Mouse (Mus musculus): ENCODE measurements around the gene Olfr1181.
"Not testable (repeated sequence)": the region's sequence is repeated elsewhere in the genome, so short reads cannot be mapped to it uniquely, and the experiment has no call there.

Olfr1181 gene

DNA sequence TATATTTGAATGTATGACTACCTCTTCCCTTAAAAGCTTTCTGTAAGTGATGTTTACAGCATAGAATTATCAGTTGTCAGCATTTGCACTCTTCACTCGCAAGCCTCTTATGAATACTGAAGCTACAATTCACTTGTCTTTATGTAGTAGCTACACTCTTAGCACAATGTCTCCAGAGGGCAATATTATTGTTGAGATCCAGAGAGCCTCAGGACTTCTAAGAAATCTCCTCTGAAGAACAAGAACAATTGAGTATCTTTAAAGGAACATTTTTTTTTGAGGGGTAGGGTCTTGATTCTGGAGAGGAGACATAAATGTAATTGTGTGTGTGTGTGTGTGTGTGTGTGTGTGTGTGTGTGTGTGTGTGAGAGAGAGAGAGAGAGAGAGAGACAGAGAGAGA, at the start of gene Olfr1181:
Gene Olfr1181 (minus strand): TSS at position 101 of the 400 bp plus-strand sequence.
- DNase-seq (ENCODE audit: extremely low read depth, low read depth) = no peak

- not testable (repeated sequence) for DNase-seq (ENCODE audit: extremely low read depth, low read depth)
Measured at GRCm38 (mm10) chr2:88454567-88454966, 28.6 kb upstream of the Olfr1181 start, which contains the start of gene Olfr1183. Gene Olfr1183, plus strand, starts transcription at chr2:88454867.

- no peak for DNase-seq (ENCODE audit: extremely low read depth, low read depth)
Measured at GRCm38 (mm10) chr2:88449031-88449430, 23.1 kb upstream of the Olfr1181 start, which contains the start of gene Gm13757. Gene Gm13757, minus strand, starts transcription at chr2:88449131.

DNA sequence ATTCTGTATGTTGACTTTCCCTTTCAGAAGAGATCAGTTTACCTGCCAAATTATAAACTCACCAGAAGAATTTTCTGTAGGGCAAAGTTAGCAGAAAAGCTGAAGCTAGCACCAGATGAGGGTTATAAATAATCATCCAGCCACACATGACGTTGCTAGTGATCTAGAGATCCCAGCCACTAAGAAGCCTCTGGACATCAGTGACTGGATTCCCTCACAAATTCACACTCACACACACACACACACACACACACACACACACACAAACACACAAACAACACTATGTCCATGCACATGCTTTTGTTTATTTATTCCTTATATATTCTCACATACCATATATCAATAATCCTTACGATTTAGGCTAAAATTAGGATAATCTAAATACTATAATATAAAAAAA, 6.9 kb downstream of the Olfr1181 start, which contains the start of gene Olfr1180:
Gene Olfr1180 (minus strand): TSS at position 101 of the 400 bp plus-strand sequence.
- DNase-seq (ENCODE audit: extremely low read depth, low read depth) = no peak

- DNase-seq (ENCODE audit: extremely low read depth, low read depth) = no peak
Measured at GRCm38 (mm10) chr2:88406353-88406752, 19.6 kb downstream of the Olfr1181 start, which contains the start of gene Olfr1179. Gene Olfr1179, minus strand, starts transcription at chr2:88406453.

GRCm38 (mm10) chr2:88386762-88387161, 39.2 kb downstream of the Olfr1181 start, which contains the start of gene Olfr1178:
Gene Olfr1178, plus strand, starts transcription at chr2:88387062.
- DNase-seq (ENCODE audit: extremely low read depth, low read depth) = no peak

Measured in MEL-GATA-1-ER (cell line).